Mouse (Mus musculus) midbrain, postnatal 0 days (tissue): ENCODE measurements around the gene Tmem179. TPM values are rescaled to one million over a fixed set of nuclear protein-coding genes. Genes with fewer than 3 reads are reported as not detected.
A peak's percentile ranks its signal among the peaks of the same experiment; 100 is the strongest.

Source experiments
- ATAC-seq: fragments of 200-750 bp; cut with Nextera tagmentation; 2 replicates; pipeline ENCODE4 v1.8.0; 2017; ENCODE audit warnings: moderate number of reproducible peaks, mild to moderate bottlenecking, moderate TSS enrichment, moderate library complexity; ENCODE audit not compliant: low FRiP score
- DNase-seq: peaks from one replicate; pipeline ENCODE4 v3.0.0-alpha.2; 2015; ENCODE audit warnings: low spot score
- H3K27ac ChIP-seq: fragments of 300-500 bp; sonication (generic); 2 replicates; pipeline ENCODE4 v1.5.1; 2014; ENCODE audit warnings: low read depth, mild to moderate bottlenecking, low read length, mixed read lengths
- H3K27me3 ChIP-seq: fragments of 300-500 bp; sonication (generic); 2 replicates; pipeline ENCODE4 v1.6.1; 2014; ENCODE audit warnings: low read length, control low read depth, mixed read lengths; ENCODE audit not compliant: insufficient read depth
- H3K36me3 ChIP-seq: fragments of 300-500 bp; sonication (generic); 2 replicates; pipeline ENCODE4 v1.6.1; 2014; ENCODE audit warnings: low read length, control low read depth, mixed read lengths; ENCODE audit not compliant: insufficient read depth
- H3K4me1 ChIP-seq: fragments of 300-500 bp; sonication (generic); 2 replicates; pipeline ENCODE4 v1.6.1; 2014; ENCODE audit warnings: mild to moderate bottlenecking, control low read depth, antibody characterized with exemption, low read length, mixed read lengths; ENCODE audit not compliant: insufficient read depth
- H3K4me2 ChIP-seq: fragments of 300-500 bp; sonication (generic); 2 replicates; pipeline ENCODE4 v1.6.1; 2014; ENCODE audit warnings: low read depth, mild to moderate bottlenecking, low read length, mixed read lengths; ENCODE audit not compliant: poor library complexity, severe bottlenecking
- H3K4me3 ChIP-seq: fragments of 300-500 bp; sonication (generic); 2 replicates; pipeline ENCODE4 v1.5.1; 2014; ENCODE audit warnings: low read depth, mild to moderate bottlenecking, low read length, moderate library complexity
- H3K9ac ChIP-seq: fragments of 300-500 bp; sonication (generic); replicated peaks from 2 replicates; pipeline ENCODE4 v1.6.1; 2014; ENCODE audit warnings: mild to moderate bottlenecking, low read length, moderate library complexity, mixed read lengths; ENCODE audit not compliant: poor library complexity, severe bottlenecking
- H3K9me3 ChIP-seq: fragments of 300-500 bp; sonication (generic); 2 replicates; pipeline ENCODE4 v1.6.1; 2016; ENCODE audit warnings: low read length, control low read depth
- CTCF ChIP-seq: IDR thresholded peaks from 2 replicates; pipeline ENCODE4 v1.5.1; 2016; ENCODE audit warnings: antibody characterized with exemption, mild to moderate bottlenecking
- WGBS: fragments of 180-500 bp; shearing (Covaris S2); extraction: QIAGEN DNeasy Blood & Tissue Kit; methylation state at CpG from one replicate; pipeline ENCODE4 v1.1.7; 2014; 5-methylcytosine and 5-hydroxymethylcytosine counted together
- polyA plus RNA-seq: library from polyadenylated mRNA; unstranded; fragments of >200 nt; fragmentation: Nextera tagmentation; extraction: Ambion mirVana; gene quantifications from 2 replicates; pipeline ENCODE4 v1.2.1, GENCODE M21; 2015
- total RNA-seq: library from RNA; depleted of rRNA; stranded (reverse); fragments of >200 nt; gene quantifications from 2 replicates; pipeline ENCODE4 v1.2.3, GENCODE M21; 2014

The Tmem179 gene
- total and polyA plus RNA-seq, 2 experiments from 2014 or later = 118 to 124 TPM

DNA sequence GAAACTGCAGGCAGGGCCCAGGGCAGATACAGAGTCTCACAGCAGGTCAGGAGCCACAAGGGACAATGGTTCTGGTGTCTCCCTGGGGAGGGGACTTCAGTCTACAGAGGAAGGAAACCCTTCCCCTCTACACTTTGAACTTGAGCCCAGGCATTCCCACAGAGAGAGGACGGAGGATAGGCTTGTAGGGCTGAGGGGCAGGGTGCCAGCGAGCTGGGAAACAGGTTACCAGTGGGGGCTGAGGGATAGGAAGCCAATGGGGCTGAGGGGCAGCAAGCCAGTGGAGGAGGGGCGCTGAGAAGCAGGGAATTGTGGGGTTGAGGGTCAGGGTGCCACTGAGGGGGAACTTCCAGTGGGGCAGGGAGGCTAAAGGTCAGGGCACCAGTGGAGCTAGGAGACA is 42.7 kb upstream of the Tmem179 start:
- no peak overlapping the region for H3K9ac ChIP-seq
- H3K4me2 ChIP-seq = no peak overlapping the region
- DNase-seq = no peak
- H3K27me3 ChIP-seq = no peaks in the 10 kb centered on the region
- TF ChIP-seq CTCF = no peak
- no peaks in the 10 kb centered on the region for H3K9me3 ChIP-seq
- H3K4me3 ChIP-seq = no peak overlapping the region
- no peaks in the 10 kb centered on the region for H3K4me1 ChIP-seq
- WGBS = 47% methylated on average over 3 of the region's 3 CpGs
- no peak for ATAC-seq
- H3K27ac ChIP-seq = no peak overlapping the region
- no peaks in the 10 kb centered on the region for H3K36me3 ChIP-seq

DNA sequence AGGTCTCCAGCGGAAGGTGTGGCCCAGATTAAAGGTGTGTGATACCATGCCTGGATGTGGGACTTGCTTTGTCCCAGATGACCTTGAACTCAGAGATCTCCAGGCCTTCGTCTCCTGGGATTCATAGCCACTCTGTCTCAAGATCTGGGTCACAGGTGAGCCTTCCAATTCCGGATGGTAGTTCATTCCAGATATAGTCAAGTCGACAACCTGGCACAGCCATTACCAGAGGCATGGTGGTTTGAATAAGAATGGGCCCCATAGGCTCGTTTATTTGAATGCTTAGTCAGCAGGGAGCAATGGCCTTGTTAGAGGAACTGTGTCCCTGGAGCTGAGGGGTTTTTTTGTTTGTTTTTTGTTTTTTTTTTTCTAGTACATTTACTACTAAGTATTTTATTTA is 40.7 kb upstream of the Tmem179 start:
- no peak for DNase-seq
- Histone ChIP-seq H3K27me3 (no peaks in the 10 kb centered on the region), H3K4me3 (no peak overlapping the region), H3K36me3 (no peaks in the 10 kb centered on the region), H3K4me1 (0 out of 2 replicates have a peak, but pooled peaks cover under 1% of the 10 kb centered on the region), H3K27ac (no peak overlapping the region), H3K9ac (no peak overlapping the region), H3K4me2 (no peak overlapping the region), H3K9me3 (no peaks in the 10 kb centered on the region)
- TF ChIP-seq CTCF = no peak
- 80% methylated on average over 5 of the region's 5 CpGs for WGBS
- ATAC-seq = no peak

DNA sequence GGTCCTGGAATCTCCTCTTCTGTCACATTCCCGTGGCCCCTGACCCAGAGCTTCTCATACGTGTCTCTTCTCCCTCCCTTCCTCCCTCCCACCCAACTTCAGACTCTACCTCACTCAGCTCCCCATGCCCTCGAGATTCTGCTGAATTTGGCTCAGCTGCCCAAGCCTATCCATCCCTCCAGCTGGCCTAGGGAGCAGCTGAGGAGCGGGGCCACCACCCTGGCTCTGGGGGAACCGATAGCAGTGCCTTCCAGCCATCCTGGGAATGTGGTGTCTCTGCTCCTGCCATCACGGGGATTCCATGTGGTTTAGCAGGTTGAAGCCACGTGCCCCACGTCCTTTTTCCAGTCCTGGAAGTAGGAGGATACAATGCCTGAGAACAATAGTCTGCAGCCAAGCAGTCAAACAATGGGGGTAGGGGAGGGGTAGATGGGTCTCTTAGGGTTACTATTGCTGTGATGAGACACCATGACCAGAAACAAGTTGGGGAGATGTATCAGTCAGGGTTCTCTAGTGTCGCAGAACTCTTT is 40.0 kb upstream of the Tmem179 start:
- DNase-seq = no peak

DNA sequence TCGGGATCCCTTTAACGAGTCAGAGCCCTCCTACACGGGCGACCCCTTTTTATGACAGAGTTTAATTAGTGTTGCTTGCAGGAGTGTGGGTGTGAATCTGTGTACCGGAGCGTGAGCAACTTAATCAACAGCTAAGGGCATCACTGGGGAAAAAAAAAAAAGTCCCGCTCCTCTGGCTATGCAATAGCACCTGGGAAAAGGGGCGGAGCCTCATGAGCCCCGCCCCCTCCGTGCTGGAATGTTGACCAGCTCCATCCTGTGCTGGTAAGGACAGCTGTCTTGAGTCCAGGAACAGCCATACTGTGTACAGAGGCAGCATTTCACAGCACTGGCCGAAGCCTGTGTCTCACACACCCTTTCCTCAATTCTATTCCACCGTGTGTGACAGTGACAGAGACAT is 38.4 kb upstream of the Tmem179 start:
- Histone ChIP-seq H3K9ac (no peak overlapping the region), H3K36me3 (no peaks in the 10 kb centered on the region), H3K27ac (no peak overlapping the region), H3K4me3 (no peak overlapping the region), H3K4me1 (0 out of 2 replicates have a peak, but pooled peaks cover 2% of the 10 kb centered on the region), H3K9me3 (no peaks in the 10 kb centered on the region), H3K4me2 (no peak overlapping the region), H3K27me3 (no peaks in the 10 kb centered on the region)
- TF ChIP-seq CTCF = no peak
- DNase-seq (no peak), ATAC-seq (no peak)
- WGBS = 46% methylated on average over 12 of the region's 12 CpGs

More for the DNA sequence above, 40.0 kb upstream of the Tmem179 start:
- TF ChIP-seq CTCF = no peak
- WGBS = 67% methylated on average over 9 of the region's 9 CpGs
- no peak for ATAC-seq
- no peak overlapping the region for H3K27ac ChIP-seq
- H3K4me3 ChIP-seq = no peak overlapping the region
- no peak overlapping the region for H3K9ac ChIP-seq
- H3K4me1 ChIP-seq = 0 out of 2 replicates have a peak, but pooled peaks cover 2% of the 10 kb centered on the region
- H3K4me2 ChIP-seq = no peak overlapping the region
- H3K9me3 ChIP-seq = no peaks in the 10 kb centered on the region
- no peaks in the 10 kb centered on the region for H3K27me3 ChIP-seq
- H3K36me3 ChIP-seq = no peaks in the 10 kb centered on the region

DNA sequence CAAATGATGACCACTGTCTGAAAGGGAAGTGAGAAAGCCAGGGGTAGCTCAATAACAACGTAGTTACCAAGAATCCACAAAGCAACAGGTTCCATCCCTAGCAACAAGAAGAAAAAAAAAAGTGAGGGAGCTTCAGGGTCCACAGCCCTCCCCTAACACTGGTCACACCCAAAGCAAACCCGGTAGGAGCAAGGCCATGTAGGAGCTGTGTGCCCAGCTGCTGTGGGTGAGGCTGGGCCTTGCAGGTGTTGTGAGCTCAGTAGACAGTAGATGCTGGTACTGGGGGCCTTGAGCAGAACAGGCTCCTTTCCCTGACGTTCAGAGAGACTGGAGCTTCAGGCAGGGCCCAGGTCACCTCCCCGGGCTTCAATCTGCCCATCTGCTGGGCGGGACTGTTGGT is 36.0 kb upstream of the Tmem179 start:
- no peak for TF ChIP-seq CTCF
- Histone ChIP-seq H3K4me2 (no peak overlapping the region), H3K36me3 (no peaks in the 10 kb centered on the region), H3K9me3 (no peaks in the 10 kb centered on the region), H3K9ac (no peak overlapping the region), H3K27me3 (no peaks in the 10 kb centered on the region), H3K4me3 (no peak overlapping the region), H3K4me1 (0 out of 2 replicates have a peak, but pooled peaks cover 2% of the 10 kb centered on the region), H3K27ac (no peak overlapping the region)
- no peak for DNase-seq
- WGBS = 62% methylated on average over 5 of the region's 5 CpGs
- ATAC-seq = no peak

DNA sequence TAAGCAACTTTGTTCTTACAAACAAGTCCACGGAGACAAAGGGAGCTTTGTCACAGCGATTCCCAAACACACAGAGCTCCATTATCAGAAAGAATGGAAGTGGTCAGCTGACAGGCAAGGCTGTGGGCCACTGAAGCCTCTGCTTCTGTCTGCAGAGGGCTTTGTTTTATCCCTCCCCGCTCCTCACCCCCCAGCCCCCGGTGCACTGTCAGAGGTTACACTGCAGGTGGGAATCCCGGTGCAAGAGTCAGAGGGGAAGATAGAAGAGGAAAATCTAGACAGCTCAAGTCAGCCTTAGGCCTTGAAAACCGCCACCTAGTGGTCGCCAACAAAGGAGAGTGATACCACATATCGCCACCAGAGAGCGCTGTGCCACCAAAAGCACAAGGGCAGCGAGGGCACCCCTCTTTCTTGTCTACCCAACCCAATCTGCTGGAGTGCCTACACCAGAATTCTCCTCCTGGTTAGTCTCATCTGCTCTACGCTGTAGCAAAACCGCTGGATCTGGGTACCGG is 35.4 kb upstream of the Tmem179 start:
- H3K9me3 ChIP-seq = no peaks in the 10 kb centered on the region
- H3K4me3 ChIP-seq = no peak overlapping the region
- ATAC-seq (peak; percentile 80), DNase-seq (peak; percentile 80)
- no peaks in the 10 kb centered on the region for H3K36me3 ChIP-seq
- 9% methylated on average over 13 of the region's 13 CpGs for WGBS
- H3K9ac ChIP-seq = no peak overlapping the region
- H3K4me1 ChIP-seq = 0 out of 2 replicates have a peak, but pooled peaks cover 2% of the 10 kb centered on the region
- TF ChIP-seq CTCF = peak; percentile 100
- no peak overlapping the region for H3K4me2 ChIP-seq
- no peaks in the 10 kb centered on the region for H3K27me3 ChIP-seq
- H3K27ac ChIP-seq = no peak overlapping the region
